Mouse (Mus musculus) stomach, embryonic 15.5 days (tissue): Measurements from ENCODE around the gene Tanc1. TPM values are rescaled to one million over a fixed set of nuclear protein-coding genes. Genes with fewer than 3 reads are reported as not detected.

Source experiments
- ATAC-seq: fragments of 200-750 bp; cut with Nextera tagmentation; 2 replicates; pipeline ENCODE4 v1.8.0; 2017; ENCODE audit warnings: low read depth, moderate number of reproducible peaks, moderate TSS enrichment; ENCODE audit not compliant: insufficient read depth, low FRiP score
- H3K27ac ChIP-seq: fragments of 300-500 bp; sonication (generic); 2 replicates; pipeline ENCODE4 v1.5.1; 2015; ENCODE audit warnings: mild to moderate bottlenecking, inconsistent platforms
- H3K27me3 ChIP-seq: fragments of 300-500 bp; sonication (generic); replicated peaks from 2 replicates; pipeline ENCODE4 v1.6.1; 2015; ENCODE audit warnings: inconsistent platforms
- H3K36me3 ChIP-seq: fragments of 300-500 bp; sonication (generic); 2 replicates; pipeline ENCODE4 v1.6.1; 2015; ENCODE audit warnings: inconsistent platforms
- H3K4me1 ChIP-seq: fragments of 300-500 bp; sonication (generic); 2 replicates; pipeline ENCODE4 v1.6.1; 2015; ENCODE audit warnings: inconsistent platforms
- H3K4me2 ChIP-seq: fragments of 300-500 bp; sonication (generic); 2 replicates; pipeline ENCODE4 v1.6.1; 2015; ENCODE audit warnings: mild to moderate bottlenecking, inconsistent platforms
- H3K4me3 ChIP-seq: fragments of 300-500 bp; sonication (generic); replicated peaks from 2 replicates; pipeline ENCODE4 v1.5.1; 2015; ENCODE audit warnings: inconsistent platforms
- H3K9ac ChIP-seq: fragments of 300-500 bp; sonication (generic); 2 replicates; pipeline ENCODE4 v1.6.1; 2015; ENCODE audit warnings: inconsistent platforms
- H3K9me3 ChIP-seq: fragments of 300-500 bp; sonication (generic); 2 replicates; pipeline ENCODE4 v1.6.1; 2016; ENCODE audit warnings: inconsistent platforms
- WGBS: fragments of 180-500 bp; shearing (Covaris S2); methylation state at CpG from one replicate; pipeline ENCODE4 v1.1.7; 2015; 5-methylcytosine and 5-hydroxymethylcytosine counted together
- polyA plus RNA-seq: library from polyadenylated mRNA; unstranded; fragments of >200 nt; fragmentation: Nextera tagmentation; extraction: Ambion mirVana; gene quantifications from 2 replicates; pipeline ENCODE4 v1.2.1, GENCODE M21; 2015

Gene Tanc1
- polyA plus RNA-seq, 1 experiment from 2014 or later, result 28.1 TPM

- no peaks in the 10 kb centered on the region; the same call in 1 of the 2 replicates for H3K36me3 ChIP-seq
- H3K9me3 ChIP-seq, result no peaks in the 10 kb centered on the region
- no peak overlapping the region for H3K4me2 ChIP-seq
- H3K4me1 ChIP-seq, result peaks cover 19% of the 10 kb centered on the region
- WGBS, result 43% methylated on average over 12 of the region's 12 CpGs
- ATAC-seq, result peak; percentile 33; the same call in 1 of the 2 replicates
- 0 out of 2 replicates have a peak overlapping the region, but pooled peaks have one; percentile 31 for H3K27ac ChIP-seq
- no peak overlapping the region for H3K9ac ChIP-seq
- no peak overlapping the region for H3K4me3 ChIP-seq
- no peaks in the 10 kb centered on the region for H3K27me3 ChIP-seq
Measured at GRCm38 (mm10) chr2:59772261-59772683, 160.4 kb downstream of the Tanc1 start.

- 85% methylated on average over 6 of the region's 6 CpGs for WGBS
- Histone ChIP-seq H3K4me3 (no peak overlapping the region), H3K4me1 (peaks cover 9% of the 10 kb centered on the region; the same call in 1 of the 2 replicates), H3K9ac (no peak overlapping the region), H3K9me3 (no peaks in the 10 kb centered on the region), H3K27ac (no peak overlapping the region), H3K36me3 (no peaks in the 10 kb centered on the region; the same call in 1 of the 2 replicates), H3K27me3 (no peaks in the 10 kb centered on the region), H3K4me2 (no peak overlapping the region)
- ATAC-seq, result no peak
Measured at GRCm38 (mm10) chr2:59774374-59774773, 162.5 kb downstream of the Tanc1 start.

- Histone ChIP-seq H3K4me3 (no peak overlapping the region), H3K9me3 (no peaks in the 10 kb centered on the region), H3K4me2 (no peak overlapping the region), H3K27ac (peak overlapping the region; percentile 16; the same call in 1 of the 2 replicates), H3K9ac (no peak overlapping the region), H3K4me1 (peaks cover 9% of the 10 kb centered on the region; the same call in 1 of the 2 replicates), H3K27me3 (no peaks in the 10 kb centered on the region), H3K36me3 (no peaks in the 10 kb centered on the region; the same call in 1 of the 2 replicates)
- 77% methylated on average over 5 of the region's 5 CpGs for WGBS
- peak; percentile 32; the same call in 1 of the 2 replicates for ATAC-seq
Measured at GRCm38 (mm10) chr2:59775148-59775547, 163.3 kb downstream of the Tanc1 start.

- Histone ChIP-seq H3K27ac (peak overlapping the region; percentile 51; the same call in 1 of the 2 replicates), H3K4me1 (peaks cover 9% of the 10 kb centered on the region; the same call in 1 of the 2 replicates), H3K4me2 (no peak overlapping the region), H3K9ac (no peak overlapping the region), H3K27me3 (no peaks in the 10 kb centered on the region), H3K9me3 (no peaks in the 10 kb centered on the region), H3K4me3 (no peak overlapping the region), H3K36me3 (no peaks in the 10 kb centered on the region; the same call in 1 of the 2 replicates)
- 80% methylated on average over 6 of the region's 6 CpGs for WGBS
- ATAC-seq, result no peak
Measured at GRCm38 (mm10) chr2:59775820-59776219, 164.0 kb downstream of the Tanc1 start.

GRCm38 (mm10) chr2:59779355-59779754 lies 167.5 kb downstream of the Tanc1 start:
- Histone ChIP-seq H3K27ac (peak overlapping the region; percentile 80), H3K4me3 (0 out of 2 replicates have a peak overlapping the region, but pooled peaks have one; percentile 8), H3K4me1 (peaks cover 6% of the 10 kb centered on the region; the same call in 1 of the 2 replicates), H3K36me3 (no peaks in the 10 kb centered on the region), H3K9ac (no peak overlapping the region), H3K4me2 (0 out of 2 replicates have a peak overlapping the region, but pooled peaks have one; percentile 21), H3K9me3 (no peaks in the 10 kb centered on the region), H3K27me3 (no peaks in the 10 kb centered on the region)
- WGBS, result 72% methylated on average over 10 of the region's 10 CpGs
- peak; percentile 29; the same call in 1 of the 2 replicates for ATAC-seq

GRCm38 (mm10) chr2:59780240-59780639 lies 168.4 kb downstream of the Tanc1 start:
- Histone ChIP-seq H3K9me3 (no peaks in the 10 kb centered on the region), H3K4me2 (no peak overlapping the region), H3K4me3 (no peak overlapping the region), H3K27me3 (no peaks in the 10 kb centered on the region), H3K36me3 (peaks cover 1% of the 10 kb centered on the region; the same call in 1 of the 2 replicates), H3K4me1 (peaks cover 6% of the 10 kb centered on the region; the same call in 1 of the 2 replicates), H3K27ac (no peak overlapping the region), H3K9ac (no peak overlapping the region)
- 69% methylated on average over 5 of the region's 5 CpGs for WGBS
- ATAC-seq, result no peak

- ATAC-seq, result peak; percentile 40; the same call in 1 of the 2 replicates
- Histone ChIP-seq H3K4me1 (peaks cover 6% of the 10 kb centered on the region; the same call in 1 of the 2 replicates), H3K36me3 (peaks cover 8% of the 10 kb centered on the region; the same call in 1 of the 2 replicates), H3K4me3 (no peak overlapping the region), H3K9me3 (no peaks in the 10 kb centered on the region), H3K27ac (no peak overlapping the region), H3K4me2 (no peak overlapping the region), H3K9ac (no peak overlapping the region), H3K27me3 (no peaks in the 10 kb centered on the region)
- 44% methylated on average over 12 of the region's 12 CpGs for WGBS
Measured at GRCm38 (mm10) chr2:59783055-59783831, 171.4 kb downstream of the Tanc1 start.

- Histone ChIP-seq H3K27ac (no peak overlapping the region), H3K36me3 (peaks cover 8% of the 10 kb centered on the region; the same call in 1 of the 2 replicates), H3K27me3 (no peaks in the 10 kb centered on the region), H3K9ac (no peak overlapping the region), H3K4me3 (no peak overlapping the region), H3K4me1 (peaks cover 6% of the 10 kb centered on the region; the same call in 1 of the 2 replicates), H3K4me2 (no peak overlapping the region), H3K9me3 (no peaks in the 10 kb centered on the region)
- no peak for ATAC-seq
- 81% methylated on average over 12 of the region's 12 CpGs for WGBS
Measured at GRCm38 (mm10) chr2:59783832-59784627, 172.2 kb downstream of the Tanc1 start.

- H3K4me2 ChIP-seq, result no peak overlapping the region
- H3K36me3 ChIP-seq, result peaks cover 8% of the 10 kb centered on the region; the same call in 1 of the 2 replicates
- peaks cover 6% of the 10 kb centered on the region; the same call in 1 of the 2 replicates for H3K4me1 ChIP-seq
- H3K9me3 ChIP-seq, result no peaks in the 10 kb centered on the region
- H3K27ac ChIP-seq, result no peak overlapping the region
- no peak overlapping the region for H3K4me3 ChIP-seq
- ATAC-seq, result no peak
- H3K9ac ChIP-seq, result no peak overlapping the region
- no peaks in the 10 kb centered on the region for H3K27me3 ChIP-seq
- WGBS, result 68% methylated on average over 6 of the region's 6 CpGs
Measured at GRCm38 (mm10) chr2:59784628-59784883, 172.7 kb downstream of the Tanc1 start.

GRCm38 (mm10) chr2:59785597-59785996 lies 173.8 kb downstream of the Tanc1 start:
- ATAC-seq, result no peak
- H3K36me3 ChIP-seq, result peaks cover 8% of the 10 kb centered on the region; the same call in 1 of the 2 replicates
- H3K27ac ChIP-seq, result no peak overlapping the region

GRCm38 (mm10) chr2:59788704-59789500 lies 177.1 kb downstream of the Tanc1 start:
- no peak for ATAC-seq
- WGBS, result 86% methylated on average over 7 of the region's 7 CpGs
- H3K4me2 ChIP-seq, result no peak overlapping the region
- H3K4me1 ChIP-seq, result no peaks in the 10 kb centered on the region
- no peak overlapping the region for H3K4me3 ChIP-seq
- H3K36me3 ChIP-seq, result peaks cover 16% of the 10 kb centered on the region
- H3K9ac ChIP-seq, result no peak overlapping the region
- no peaks in the 10 kb centered on the region for H3K9me3 ChIP-seq
- no peaks in the 10 kb centered on the region for H3K27me3 ChIP-seq
- H3K27ac ChIP-seq, result no peak overlapping the region

More at GRCm38 (mm10) chr2:59785597-59785996, 173.8 kb downstream of the Tanc1 start:
- Histone ChIP-seq H3K4me3 (no peak overlapping the region), H3K4me2 (no peak overlapping the region), H3K4me1 (peaks cover 6% of the 10 kb centered on the region; the same call in 1 of the 2 replicates), H3K9me3 (no peaks in the 10 kb centered on the region), H3K9ac (no peak overlapping the region), H3K27me3 (no peaks in the 10 kb centered on the region)
- 62% methylated on average over 13 of the region's 13 CpGs for WGBS
